Mouse (Mus musculus) kidney, postnatal 0 days (tissue): Measurements from ENCODE around the gene Cdh8. TPM values are rescaled to one million over a fixed set of nuclear protein-coding genes. Genes with fewer than 3 reads are reported as not detected.
A peak's percentile ranks its signal among the peaks of the same experiment; 100 is the strongest.

Experiments
- ATAC-seq: fragments of 200-750 bp; cut with Nextera tagmentation; replicated peaks from 2 replicates; pipeline ENCODE4 v1.8.0; 2017; ENCODE audit warnings: low read depth, moderate number of reproducible peaks, moderate TSS enrichment, moderate library complexity; ENCODE audit not compliant: low FRiP score
- DNase-seq: peaks from one replicate; pipeline ENCODE4 v3.0.0-alpha.2; 2016; ENCODE audit warnings: low spot score
- H3K27ac ChIP-seq: fragments of 300-500 bp; sonication (generic); 2 replicates; pipeline ENCODE4 v1.5.1; 2014; ENCODE audit warnings: mild to moderate bottlenecking
- H3K27me3 ChIP-seq: fragments of 300-500 bp; sonication (generic); 2 replicates; pipeline ENCODE4 v1.6.1; 2014; ENCODE audit warnings: low read length, mixed read lengths; ENCODE audit not compliant: insufficient read depth
- H3K36me3 ChIP-seq: fragments of 300-500 bp; sonication (generic); 2 replicates; pipeline ENCODE4 v1.6.1; 2014; ENCODE audit warnings: low read length, mixed read lengths; ENCODE audit not compliant: insufficient read depth
- H3K4me1 ChIP-seq: fragments of 300-500 bp; sonication (generic); replicated peaks from 2 replicates; pipeline ENCODE4 v1.6.1; 2014; ENCODE audit warnings: antibody characterized with exemption, low read length, mixed read lengths; ENCODE audit not compliant: insufficient read depth
- H3K4me2 ChIP-seq: fragments of 300-500 bp; sonication (generic); 2 replicates; pipeline ENCODE4 v1.6.1; 2014; ENCODE audit warnings: mild to moderate bottlenecking, low read length, moderate library complexity, mixed read lengths
- H3K4me3 ChIP-seq: fragments of 300-500 bp; sonication (generic); replicated peaks from 2 replicates; pipeline ENCODE4 v1.5.1; 2014; ENCODE audit warnings: low read depth, low read length
- H3K9ac ChIP-seq: fragments of 300-500 bp; sonication (generic); 2 replicates; pipeline ENCODE4 v1.6.1; 2014; ENCODE audit warnings: low read depth, low read length
- H3K9me3 ChIP-seq: fragments of 300-500 bp; sonication (generic); replicated peaks from 2 replicates; pipeline ENCODE4 v1.6.1; 2016; ENCODE audit warnings: low read length, inconsistent platforms, mixed read lengths
- CTCF ChIP-seq: IDR thresholded peaks from 2 replicates; pipeline ENCODE4 v1.5.1; 2016; ENCODE audit warnings: antibody characterized with exemption, low read depth, mild to moderate bottlenecking, moderate library complexity
- WGBS: fragments of 180-500 bp; shearing (Covaris S2); extraction: QIAGEN DNeasy Blood & Tissue Kit; methylation state at CpG from one replicate; pipeline ENCODE4 v1.1.7; 2014; 5-methylcytosine and 5-hydroxymethylcytosine counted together
- polyA plus RNA-seq: library from polyadenylated mRNA; unstranded; fragments of >200 nt; fragmentation: Nextera tagmentation; extraction: Ambion mirVana; gene quantifications from 2 replicates; pipeline ENCODE4 v1.2.1, GENCODE M21; 2015

Cdh8 gene
- polyA plus RNA-seq, 1 experiment from 2014 or later, result 0.18 TPM

DNA sequence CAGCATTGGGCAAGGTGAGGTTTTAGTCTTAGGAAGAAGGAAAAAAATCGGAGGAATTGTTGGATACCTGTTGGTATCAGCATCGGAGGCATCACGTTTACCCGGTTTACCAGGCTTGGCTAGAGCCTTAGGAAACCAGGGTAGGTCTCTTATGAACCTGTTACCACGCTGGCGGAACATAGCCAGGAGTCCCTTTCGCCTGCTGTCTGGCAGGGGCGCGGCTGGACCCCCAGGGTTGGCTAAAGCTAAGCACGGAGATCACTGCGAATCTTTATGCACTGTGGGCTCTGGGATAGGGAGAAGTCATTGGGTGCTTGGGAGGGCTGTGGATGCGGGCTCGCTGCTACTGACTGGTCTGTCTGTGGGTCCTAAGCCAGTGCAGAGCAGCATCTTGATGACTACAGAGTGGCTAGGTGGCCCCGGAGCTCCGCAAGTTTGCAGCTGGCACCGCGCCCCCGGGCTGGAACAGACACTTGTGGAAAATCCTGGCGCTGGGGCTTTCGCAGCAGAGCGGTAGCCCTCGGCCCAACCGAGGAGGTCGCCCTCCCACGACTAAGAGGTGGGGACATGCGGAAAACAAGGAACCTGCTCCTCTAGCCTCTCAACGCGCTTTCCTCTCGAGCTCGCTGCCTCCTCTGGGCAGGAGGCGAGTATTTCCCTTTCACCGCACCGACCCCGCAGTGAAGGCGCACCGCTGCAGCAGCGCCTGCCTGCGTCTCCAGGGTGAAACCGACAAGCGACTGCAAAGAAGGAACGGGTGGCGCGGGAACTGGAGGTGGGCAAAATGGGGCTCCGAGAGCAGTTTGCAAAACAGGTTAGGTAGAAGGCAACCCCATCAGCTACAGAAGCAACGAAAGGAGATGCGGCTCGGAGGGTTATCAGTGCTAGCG is 950 bp downstream of the Cdh8 start:
- DNase-seq, result no peak
- Histone ChIP-seq H3K4me1 (no peaks in the 10 kb centered on the region), H3K27ac (no peak overlapping the region), H3K9me3 (no peaks in the 10 kb centered on the region), H3K27me3 (peaks cover 30% of the 10 kb centered on the region), H3K4me3 (peak overlapping the region; percentile 32), H3K36me3 (no peaks in the 10 kb centered on the region), H3K9ac (no peak overlapping the region), H3K4me2 (peak overlapping the region; percentile 59)
- no peak for ATAC-seq
- WGBS, result under 1% methylated on average over 48 of the region's 48 CpGs
- TF ChIP-seq CTCF, result no peak

DNA sequence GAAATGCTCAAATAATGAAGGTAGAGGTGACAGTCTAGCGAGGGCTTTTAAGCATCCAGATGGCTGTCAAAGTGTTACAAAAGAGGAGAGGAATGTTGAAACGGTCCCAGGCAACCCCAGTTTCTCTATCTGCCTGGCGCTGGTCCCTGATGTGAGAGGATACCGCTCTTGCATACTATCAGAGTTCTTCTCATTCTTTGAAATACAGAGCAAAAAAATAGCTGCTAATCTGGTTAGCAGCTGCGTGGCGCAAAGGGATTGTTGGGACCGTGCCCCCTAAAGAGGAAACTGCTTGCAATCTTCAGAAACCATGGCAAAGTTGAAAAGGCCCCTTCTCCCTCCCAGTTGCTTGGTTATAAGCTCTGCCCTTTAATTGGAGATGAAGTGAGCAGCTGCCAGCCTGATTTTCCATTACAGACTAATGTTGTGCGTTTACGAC is 1.8 kb downstream of the Cdh8 start:
- Histone ChIP-seq H3K27ac (no peak overlapping the region), H3K36me3 (no peaks in the 10 kb centered on the region), H3K4me2 (no peak overlapping the region), H3K9ac (no peak overlapping the region), H3K9me3 (no peaks in the 10 kb centered on the region), H3K27me3 (peaks cover 30% of the 10 kb centered on the region), H3K4me1 (no peaks in the 10 kb centered on the region), H3K4me3 (no peak overlapping the region)
- 8% methylated on average over 9 of the region's 9 CpGs for WGBS
- TF ChIP-seq CTCF, result no peak
- ATAC-seq (no peak), DNase-seq (no peak)

DNA sequence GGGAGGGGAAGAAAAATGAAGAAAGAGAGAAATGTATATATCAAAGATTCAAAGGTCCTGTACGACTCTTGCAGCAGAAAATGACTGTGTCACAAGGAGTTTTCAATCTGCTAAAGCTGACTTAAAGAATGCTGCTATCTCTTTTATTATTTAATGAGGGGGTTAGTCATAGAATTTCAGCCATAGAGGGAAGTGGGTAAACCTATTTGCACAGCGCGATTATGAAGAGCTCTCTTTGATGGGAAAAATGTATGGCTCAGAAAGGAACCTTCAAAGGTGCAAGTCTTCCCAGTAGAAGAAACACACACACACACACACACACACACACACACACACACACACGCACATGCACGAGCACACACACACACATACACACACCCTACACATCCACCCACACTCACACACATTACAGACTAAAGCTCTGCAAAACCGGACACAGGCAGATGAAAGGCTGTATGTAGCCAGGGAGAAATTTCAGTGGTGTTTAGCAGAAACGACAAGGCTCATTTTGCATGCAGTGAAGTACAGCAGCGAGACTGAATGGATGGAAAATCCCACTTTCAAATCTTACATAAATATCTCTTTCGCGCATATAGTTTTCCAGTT is 2.3 kb downstream of the Cdh8 start:
- H3K4me1 ChIP-seq, result no peaks in the 10 kb centered on the region
- DNase-seq (no peak), ATAC-seq (no peak)
- H3K27ac ChIP-seq, result no peak overlapping the region
- H3K36me3 ChIP-seq, result no peaks in the 10 kb centered on the region
- 44% methylated on average over 10 of the region's 10 CpGs for WGBS
- H3K4me2 ChIP-seq, result no peak overlapping the region
- H3K4me3 ChIP-seq, result no peak overlapping the region
- peaks cover 30% of the 10 kb centered on the region for H3K27me3 ChIP-seq
- H3K9me3 ChIP-seq, result no peaks in the 10 kb centered on the region
- no peak overlapping the region for H3K9ac ChIP-seq
- TF ChIP-seq CTCF, result no peak

DNA sequence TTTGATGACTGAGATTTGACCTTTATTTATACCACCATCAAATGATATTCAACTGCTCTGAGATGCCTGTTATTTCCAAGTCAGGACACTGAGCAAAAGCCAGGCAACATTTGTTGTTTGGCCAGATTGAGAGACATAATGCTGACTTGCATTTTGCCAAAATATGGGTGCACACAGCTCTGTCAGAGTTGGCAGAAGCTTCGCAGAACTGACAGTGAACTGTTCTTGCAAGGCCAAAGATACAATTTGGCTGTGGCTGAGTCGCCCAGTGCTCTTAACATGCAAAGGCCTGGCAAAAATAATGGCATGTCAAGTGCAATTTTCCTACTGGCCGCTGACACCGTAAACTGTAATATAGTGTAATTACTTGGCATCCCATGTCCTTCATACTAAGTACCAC is 22.4 kb downstream of the Cdh8 start:
- DNase-seq (no peak), ATAC-seq (no peak)
- Histone ChIP-seq H3K9ac (no peak overlapping the region), H3K4me2 (no peak overlapping the region), H3K9me3 (no peaks in the 10 kb centered on the region), H3K4me3 (no peak overlapping the region), H3K36me3 (no peaks in the 10 kb centered on the region), H3K4me1 (no peaks in the 10 kb centered on the region), H3K27ac (no peak overlapping the region), H3K27me3 (no peaks in the 10 kb centered on the region)
- 66% methylated on average over 4 of the region's 4 CpGs for WGBS
- TF ChIP-seq CTCF, result no peak

DNA sequence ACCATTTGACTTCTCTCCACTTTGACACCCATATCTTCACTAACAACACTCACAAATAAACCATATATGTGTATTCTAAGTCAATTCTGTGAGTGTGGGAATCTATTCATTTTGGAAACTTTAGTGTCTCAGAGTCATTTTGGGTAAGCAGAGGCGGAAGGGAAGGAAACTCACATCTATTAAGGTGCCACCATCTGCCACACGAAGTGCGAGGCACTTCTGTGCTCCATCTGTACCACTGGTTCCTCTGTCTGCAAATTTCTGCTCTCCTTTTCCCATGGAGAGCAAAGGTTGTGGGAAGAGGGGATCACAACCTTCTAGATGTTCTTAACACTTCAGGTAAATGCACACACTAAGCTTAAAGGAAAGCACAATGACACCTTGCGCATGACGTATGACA is 46.2 kb downstream of the Cdh8 start:
- no peak overlapping the region for H3K27ac ChIP-seq
- H3K4me3 ChIP-seq, result no peak overlapping the region
- no peaks in the 10 kb centered on the region for H3K27me3 ChIP-seq
- no peaks in the 10 kb centered on the region for H3K36me3 ChIP-seq
- no peak overlapping the region for H3K9ac ChIP-seq
- DNase-seq (no peak), ATAC-seq (no peak)
- 90% methylated on average over 5 of the region's 5 CpGs for WGBS
- no peak overlapping the region for H3K4me2 ChIP-seq
- no peaks in the 10 kb centered on the region for H3K4me1 ChIP-seq
- TF ChIP-seq CTCF, result no peak
- no peaks in the 10 kb centered on the region for H3K9me3 ChIP-seq

DNA sequence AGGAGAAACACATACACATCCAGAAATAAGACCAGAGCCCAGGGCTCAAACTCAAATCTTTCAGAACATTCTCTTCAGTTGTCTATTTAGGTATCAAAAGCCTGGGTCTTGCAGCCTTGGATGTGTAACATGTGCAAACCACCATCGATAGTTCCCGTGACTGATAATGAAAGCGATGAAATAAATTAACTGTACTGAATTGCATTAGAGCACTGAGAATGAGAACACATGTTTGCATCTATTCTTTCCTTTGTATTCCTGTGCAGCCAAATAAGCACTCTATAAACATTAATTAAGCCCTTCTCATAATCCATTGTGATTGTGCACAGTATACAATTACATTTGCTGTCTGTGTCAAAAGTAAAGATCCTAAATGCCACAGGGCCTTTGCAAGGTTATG is 47.1 kb downstream of the Cdh8 start:
- no peak overlapping the region for H3K4me3 ChIP-seq
- H3K4me1 ChIP-seq, result no peaks in the 10 kb centered on the region
- no peak overlapping the region for H3K9ac ChIP-seq
- H3K27me3 ChIP-seq, result no peaks in the 10 kb centered on the region
- H3K4me2 ChIP-seq, result no peak overlapping the region
- H3K36me3 ChIP-seq, result no peaks in the 10 kb centered on the region
- H3K27ac ChIP-seq, result no peak overlapping the region
- no peak for ATAC-seq
- no peaks in the 10 kb centered on the region for H3K9me3 ChIP-seq
- no peak for DNase-seq
- 94% methylated on average over 3 of the region's 3 CpGs for WGBS
- no peak for TF ChIP-seq CTCF
